Mouse (Mus musculus) urinary bladder, postnatal 10 days (tissue): ENCODE results near the gene Rnf144a.

Experiments used
- DNase-seq: peaks from one replicate; pipeline ENCODE4 v3.0.0; 2022; ENCODE audit warnings: low spot score

Gene Rnf144a

GRCm38 (mm10) chr12:26410443-26410842, 4.6 kb downstream of the Rnf144a start:
- no peak for DNase-seq

DNA sequence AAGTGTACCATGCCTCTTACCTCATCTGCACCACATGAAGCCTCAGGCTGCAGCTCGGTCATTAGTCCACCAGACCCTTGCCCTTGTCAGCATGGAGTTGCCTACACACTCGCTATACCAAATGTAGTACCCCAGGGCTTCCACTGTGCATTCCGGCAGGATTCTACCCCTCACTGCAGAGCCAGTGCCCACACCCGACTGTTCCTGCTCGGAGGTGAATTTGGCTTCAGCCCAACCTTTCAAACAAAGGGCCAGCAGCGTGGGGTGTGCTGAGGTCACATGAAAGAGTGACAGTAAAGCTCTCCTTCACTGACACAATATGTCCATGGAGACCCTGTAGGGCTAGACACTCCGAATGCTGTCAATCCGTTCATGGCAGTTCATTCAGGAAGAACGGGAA, 6.3 kb downstream of the Rnf144a start:
- DNase-seq = no peak

DNA sequence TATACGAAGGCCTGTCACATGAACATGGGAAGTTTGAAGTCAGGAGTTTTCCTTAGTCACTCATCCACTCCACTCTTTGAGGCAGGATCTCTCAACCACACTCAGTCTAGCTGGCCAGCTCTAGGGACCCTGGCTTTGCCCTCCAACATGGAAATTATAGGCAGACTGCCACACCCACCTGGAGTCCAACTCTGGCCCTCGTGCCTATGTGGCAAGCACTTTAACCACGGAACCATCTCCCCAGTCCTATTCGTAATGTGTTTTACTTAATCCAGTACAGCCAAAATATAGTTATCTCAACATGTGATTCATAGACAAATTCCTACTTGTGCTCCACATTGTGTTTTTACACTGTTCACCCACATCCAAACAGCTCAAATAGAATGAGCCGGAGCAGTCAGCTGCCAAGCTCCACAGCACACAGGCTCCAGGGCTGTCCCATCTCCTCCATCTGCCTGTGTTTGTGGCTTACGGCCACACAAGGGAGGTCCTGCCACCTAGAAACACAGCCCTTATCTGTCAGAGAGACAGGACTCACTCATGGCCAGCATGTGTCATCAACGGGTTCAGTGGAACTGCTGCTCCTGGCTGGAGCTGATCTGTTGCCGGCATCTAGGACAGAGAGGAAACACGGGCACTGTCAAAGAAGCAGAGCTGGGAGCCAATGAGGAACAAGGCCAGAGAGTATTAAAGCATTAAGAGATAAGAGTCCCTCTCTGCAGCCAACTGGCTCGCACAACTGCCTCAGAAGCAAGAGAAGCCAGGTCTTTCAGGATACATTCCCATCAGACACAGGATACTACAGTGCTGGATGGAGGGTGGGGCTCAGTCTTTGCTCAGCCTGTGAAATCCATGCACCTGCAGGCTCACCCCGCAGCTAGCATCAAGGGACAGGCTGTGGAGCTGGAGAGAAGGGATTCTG, 10.0 kb downstream of the Rnf144a start:
- DNase-seq = no peak

DNA sequence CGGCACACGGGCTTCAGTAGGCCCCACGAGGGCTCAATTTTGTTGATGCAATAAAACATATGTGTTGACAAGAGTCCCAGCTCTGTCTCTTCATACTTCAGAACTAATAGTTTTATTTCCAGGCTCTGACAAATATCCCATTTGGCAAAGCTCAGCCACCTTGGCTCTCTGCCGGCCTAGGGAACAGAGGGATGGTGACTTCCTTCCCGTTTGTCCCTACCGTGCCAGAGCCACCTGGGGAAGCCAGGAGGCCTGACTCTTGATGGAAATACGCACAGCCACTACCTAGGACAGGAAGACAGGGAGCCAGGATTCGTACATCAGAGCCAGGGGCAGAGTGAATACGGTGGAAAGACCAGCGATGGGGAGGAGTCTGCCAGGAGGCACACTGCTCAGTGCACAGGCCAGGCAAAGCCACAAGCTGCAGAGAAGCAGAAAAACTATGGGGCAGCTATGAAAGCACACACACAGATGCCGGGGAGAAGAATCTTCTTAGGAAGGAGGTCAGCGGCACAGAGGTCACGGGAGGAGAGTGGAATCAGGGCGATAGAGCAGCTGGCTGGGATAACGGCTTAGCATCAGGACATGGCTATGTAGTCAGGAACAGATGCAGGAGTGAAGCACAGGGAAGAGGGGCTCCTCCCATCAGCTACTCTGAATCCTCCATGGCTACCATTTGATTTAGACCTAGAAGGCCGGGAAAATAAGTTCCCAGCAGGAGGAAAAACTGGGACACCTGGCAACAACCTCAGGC, 11.5 kb downstream of the Rnf144a start:
- no peak for DNase-seq

- DNase-seq = no peak
Observed at GRCm38 (mm10) chr12:26401696-26402470, 13.2 kb downstream of the Rnf144a start.

- no peak for DNase-seq
Observed at GRCm38 (mm10) chr12:26401254-26401653, 13.8 kb downstream of the Rnf144a start.

- DNase-seq = no peak
Observed at GRCm38 (mm10) chr12:26400762-26401161, 14.3 kb downstream of the Rnf144a start.

DNA sequence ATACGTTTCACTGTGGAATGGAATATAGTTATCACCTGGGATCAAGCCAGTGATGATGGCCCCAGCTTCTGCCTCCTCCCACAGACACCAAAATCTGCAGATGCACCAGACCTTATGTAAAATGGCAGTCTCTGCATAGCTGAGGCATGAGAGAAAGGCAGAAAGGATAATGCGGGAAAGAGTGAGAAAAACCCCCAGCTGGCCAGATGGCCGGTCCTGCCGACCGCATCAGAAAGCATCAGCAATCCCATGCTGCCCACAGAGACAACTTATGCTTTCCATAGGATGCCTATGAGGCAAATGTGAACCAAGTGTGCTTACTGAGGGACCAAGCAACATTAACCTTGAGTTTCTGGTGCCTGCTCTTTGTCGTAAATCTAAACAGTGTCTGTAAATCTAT, 15.7 kb downstream of the Rnf144a start:
- DNase-seq = no peak

DNA sequence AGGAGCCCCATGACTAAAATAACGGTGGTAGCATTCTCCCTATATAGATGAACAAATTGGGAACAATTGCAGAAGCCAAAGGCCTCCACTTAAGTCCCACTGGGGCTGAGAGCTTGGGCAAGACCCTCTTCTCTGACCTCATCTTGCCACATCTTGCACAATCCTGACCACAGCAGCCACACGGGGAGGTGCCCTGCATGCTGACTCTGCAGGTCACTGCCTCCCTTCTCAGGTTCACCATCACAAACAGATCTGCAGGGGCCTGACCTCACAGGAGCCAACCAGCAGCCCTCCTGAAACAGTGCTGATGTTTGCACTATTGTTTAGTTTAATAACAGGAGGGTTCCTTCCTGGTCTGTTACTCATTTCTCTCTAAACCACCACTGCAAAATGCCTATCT, 16.5 kb downstream of the Rnf144a start:
- no peak for DNase-seq

DNA sequence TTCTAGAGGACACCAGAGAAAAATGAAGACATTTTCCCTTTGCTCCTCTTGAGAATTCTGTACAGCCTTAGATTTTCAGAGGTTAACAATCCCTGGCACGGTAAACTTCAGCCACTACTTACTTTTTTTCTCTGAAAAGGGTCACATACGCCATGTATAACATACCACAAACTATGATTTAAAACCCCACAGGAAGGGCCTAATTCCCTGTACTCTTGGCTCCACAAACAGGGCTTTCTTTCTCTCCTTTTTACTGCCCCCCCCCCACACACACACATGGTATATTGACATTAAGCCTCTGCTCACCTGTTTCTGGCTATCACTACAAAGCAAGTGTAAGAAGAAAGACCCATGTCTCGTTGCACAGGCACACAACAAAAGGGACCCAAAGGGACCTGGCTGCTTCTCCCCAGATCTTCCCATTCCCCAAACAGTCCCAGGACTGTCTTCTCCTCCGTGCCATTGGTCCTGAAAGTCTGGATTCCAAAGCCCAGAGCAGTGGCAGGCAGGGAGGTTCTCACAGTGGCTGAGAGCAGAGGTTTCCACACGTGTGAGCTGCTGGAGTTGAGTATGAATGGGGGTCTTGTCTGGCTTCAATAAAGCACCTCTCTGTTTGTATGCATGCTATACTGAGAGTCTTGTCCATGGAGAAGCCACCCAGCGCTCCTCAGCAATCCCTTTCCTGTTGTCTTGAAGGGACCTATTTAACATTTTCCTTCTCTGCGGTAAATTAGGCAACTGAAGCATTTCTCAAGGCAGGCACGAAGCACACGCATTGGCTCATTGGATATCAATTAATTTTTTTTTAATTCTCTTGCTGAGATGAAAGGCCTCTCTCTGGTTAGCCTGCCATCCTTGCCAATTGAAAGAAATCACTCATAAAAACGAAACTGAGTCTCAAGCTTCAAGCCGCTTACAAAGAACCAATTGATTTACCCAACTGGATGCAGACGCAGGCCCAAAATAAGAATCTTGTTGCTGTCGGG, 20.3 kb downstream of the Rnf144a start:
- no peak for DNase-seq

DNA sequence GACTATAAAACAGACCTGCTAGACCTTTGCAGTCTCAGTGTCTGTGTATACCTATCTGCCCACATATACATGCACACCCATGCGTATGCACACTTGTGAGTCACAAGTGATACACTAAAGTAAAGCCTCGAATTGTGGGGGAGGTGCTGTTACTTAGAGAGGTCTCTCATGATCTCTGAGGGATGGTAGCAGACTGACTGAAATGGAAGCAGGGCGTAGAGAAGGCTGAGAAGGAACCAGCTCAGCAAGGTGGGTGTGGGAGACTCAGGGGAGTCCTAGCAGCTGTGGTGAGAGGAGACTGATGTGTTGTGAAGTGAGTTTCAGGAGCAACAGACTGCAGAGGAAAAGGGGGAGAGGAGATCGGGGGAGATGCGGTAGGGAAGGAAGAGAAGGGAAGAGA, 21.8 kb downstream of the Rnf144a start:
- DNase-seq = no peak

GRCm38 (mm10) chr12:26391162-26391561, 23.9 kb downstream of the Rnf144a start:
- DNase-seq = no peak

DNA sequence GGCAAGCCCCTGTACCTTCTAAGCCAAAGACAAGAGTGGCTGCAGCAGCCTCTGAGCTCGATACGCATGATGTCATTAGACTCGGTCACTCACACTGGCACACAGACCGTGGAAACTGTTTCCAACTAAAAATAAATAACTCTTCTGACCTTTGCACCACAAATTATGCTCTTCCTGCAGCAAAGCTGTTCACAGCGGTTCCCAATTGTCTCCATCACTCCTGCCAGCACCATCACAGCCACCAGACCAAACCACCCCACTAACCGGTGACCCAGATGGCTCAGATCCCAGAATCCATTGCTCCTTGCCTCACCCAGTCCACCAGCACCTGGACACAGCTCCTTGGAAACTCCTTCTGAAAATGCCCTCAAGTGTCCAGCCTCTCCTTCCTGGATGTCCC, 27.5 kb downstream of the Rnf144a start:
- DNase-seq = no peak

DNA sequence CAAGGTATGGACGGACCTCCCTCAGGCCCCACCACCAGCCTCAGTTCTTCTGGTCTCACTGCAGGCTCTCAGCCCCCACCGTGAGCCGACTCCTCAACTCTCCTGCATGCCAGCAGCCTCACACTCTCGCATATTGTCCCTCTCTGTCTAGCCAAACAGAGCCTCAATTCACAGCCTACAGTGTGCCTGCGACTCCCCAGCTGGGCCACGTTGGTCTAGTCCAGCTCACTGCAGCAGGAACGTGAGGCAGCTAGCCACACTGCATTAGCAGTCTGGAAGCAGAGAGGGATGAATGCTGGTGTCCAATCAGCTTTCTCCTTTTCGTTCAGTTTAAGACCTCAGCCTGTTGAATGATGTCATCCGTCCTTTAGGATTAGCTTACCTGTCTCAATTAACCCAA, 28.1 kb downstream of the Rnf144a start:
- no peak for DNase-seq

GRCm38 (mm10) chr12:26386189-26386588, 28.9 kb downstream of the Rnf144a start:
- no peak for DNase-seq

DNA sequence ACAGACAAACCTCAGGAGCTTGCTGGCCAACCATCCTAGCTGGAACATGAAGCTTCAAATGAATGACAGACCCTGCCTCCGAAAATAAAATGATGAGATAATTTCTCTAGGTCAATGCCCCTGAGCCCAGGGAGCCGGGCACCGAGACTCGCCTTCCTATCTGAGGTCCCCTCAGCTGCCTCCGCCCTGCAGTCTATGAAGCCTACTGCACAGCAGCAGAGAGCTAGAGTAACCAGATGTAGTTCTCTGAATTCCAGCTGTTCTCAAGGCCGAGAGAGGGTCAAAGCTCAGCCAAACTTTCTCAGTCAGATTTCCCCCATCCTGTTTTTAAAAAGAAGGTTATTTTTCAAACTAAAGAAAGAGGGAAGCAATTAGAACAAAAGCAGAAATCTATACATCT, 29.3 kb downstream of the Rnf144a start:
- DNase-seq = no peak

DNA sequence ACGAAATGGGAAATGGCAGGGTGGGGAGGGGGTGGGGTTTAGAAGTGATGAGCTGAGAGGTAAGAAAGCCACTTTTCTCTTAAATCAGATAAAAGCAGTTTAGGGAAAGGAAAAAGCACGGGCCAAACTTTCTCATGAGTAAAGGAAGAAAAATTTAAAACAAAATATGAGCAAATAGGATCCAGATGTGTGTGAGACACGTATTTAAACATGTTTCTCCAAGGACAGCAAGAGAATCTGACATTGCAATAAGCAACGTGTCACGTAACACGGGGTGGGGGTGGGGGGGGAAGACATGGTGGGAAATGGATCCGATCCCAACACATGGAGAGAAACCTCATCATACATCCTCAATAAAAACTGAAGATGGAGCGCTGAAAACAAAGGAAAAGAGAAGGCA, 33.3 kb downstream of the Rnf144a start:
- no peak for DNase-seq

GRCm38 (mm10) chr12:26379797-26380196, 35.3 kb downstream of the Rnf144a start:
- DNase-seq = no peak

GRCm38 (mm10) chr12:26377691-26378090, 37.4 kb downstream of the Rnf144a start:
- no peak for DNase-seq

GRCm38 (mm10) chr12:26376541-26377323, 38.3 kb downstream of the Rnf144a start:
- no peak for DNase-seq
